Mouse (Mus musculus) kidney, postnatal 10 days (tissue): ENCODE measurements around the gene Fam136a.
"Not testable (repeated sequence)": the region's sequence is repeated elsewhere in the genome, so short reads cannot be mapped to it uniquely, and the experiment has no call there.

Experiments
- DNase-seq: peaks from one replicate; pipeline ENCODE4 v3.0.0; 2021; ENCODE audit warnings: mixed read lengths

Fam136a gene

GRCm38 (mm10) chr6:86365371-86366124, at the start of gene Fam136a:
Fam136a (plus strand) TSS chr6:86365646.
- DNase-seq, result peak; percentile 97

GRCm38 (mm10) chr6:86317066-86317465, 48.4 kb upstream of the Fam136a start:
- DNase-seq, result peak; percentile 50

GRCm38 (mm10) chr6:86318855-86319254, 46.6 kb upstream of the Fam136a start:
- peak; percentile 16 for DNase-seq

GRCm38 (mm10) chr6:86322031-86322563, 43.3 kb upstream of the Fam136a start:
- no peak for DNase-seq

GRCm38 (mm10) chr6:86322991-86323390, 42.5 kb upstream of the Fam136a start:
- DNase-seq, result no peak

- DNase-seq, result no peak
These were observed 41.0 kb upstream of the Fam136a start for GRCm38 (mm10) chr6:86324400-86324799.

GRCm38 (mm10) chr6:86325646-86326045, 39.8 kb upstream of the Fam136a start:
- DNase-seq, result no peak

GRCm38 (mm10) chr6:86326866-86327265, 38.6 kb upstream of the Fam136a start:
- DNase-seq, result no peak

- no peak for DNase-seq
These were observed 37.1 kb upstream of the Fam136a start for GRCm38 (mm10) chr6:86328369-86328768.

GRCm38 (mm10) chr6:86329943-86330342, 35.5 kb upstream of the Fam136a start:
- no peak for DNase-seq

- DNase-seq, result no peak
These were observed 30.2 kb upstream of the Fam136a start for GRCm38 (mm10) chr6:86335121-86335849.

- DNase-seq, result no peak
These were observed 29.6 kb upstream of the Fam136a start for GRCm38 (mm10) chr6:86335860-86336259.

GRCm38 (mm10) chr6:86336340-86336739, 29.1 kb upstream of the Fam136a start:
- DNase-seq, result not testable (repeated sequence)

GRCm38 (mm10) chr6:86343656-86344055, 21.8 kb upstream of the Fam136a start:
- DNase-seq, result no peak

- no peak for DNase-seq
These were observed 19.4 kb upstream of the Fam136a start for GRCm38 (mm10) chr6:86346063-86346462.

- no peak for DNase-seq
These were observed 16.2 kb upstream of the Fam136a start for GRCm38 (mm10) chr6:86349257-86349656.

GRCm38 (mm10) chr6:86354948-86355347, 10.5 kb upstream of the Fam136a start:
- no peak for DNase-seq

GRCm38 (mm10) chr6:86356956-86357355, 8.5 kb upstream of the Fam136a start:
- no peak for DNase-seq

- peak; percentile 63 for DNase-seq
These were observed 4.8 kb upstream of the Fam136a start for GRCm38 (mm10) chr6:86360691-86361090.

- DNase-seq, result no peak
These were observed 4.1 kb upstream of the Fam136a start for GRCm38 (mm10) chr6:86361373-86361772.

- peak; percentile 88 for DNase-seq
These were observed 854 bp upstream of the Fam136a start for GRCm38 (mm10) chr6:86364442-86365141.

GRCm38 (mm10) chr6:86366125-86366852, 843 bp downstream of the Fam136a start:
- peak; percentile 73 for DNase-seq

- DNase-seq, result no peak
These were observed 1.4 kb downstream of the Fam136a start for GRCm38 (mm10) chr6:86366853-86367249.
